Mouse (Mus musculus) lung, postnatal 0 days (tissue): Measurements from ENCODE around the gene Psmc5. TPM values are rescaled to one million over a fixed set of nuclear protein-coding genes. Genes with fewer than 3 reads are reported as not detected.
"Not testable (repeated sequence)": the region's sequence is repeated elsewhere in the genome, so short reads cannot be mapped to it uniquely, and the experiment has no call there.

Experiments
- ATAC-seq: fragments of 200-750 bp; cut with Nextera tagmentation; 2 replicates; pipeline ENCODE4 v1.8.0; 2017; ENCODE audit warnings: moderate library complexity
- DNase-seq: peaks from one replicate; pipeline ENCODE4 v3.0.0-alpha.2; 2016; ENCODE audit warnings: low spot score
- H3K27ac ChIP-seq: fragments of 300-500 bp; sonication (generic); 2 replicates; pipeline ENCODE4 v1.5.1; 2014; ENCODE audit warnings: antibody characterized with exemption, mild to moderate bottlenecking, low read length, mixed read lengths
- H3K27me3 ChIP-seq: fragments of 300-500 bp; sonication (generic); replicated peaks from 2 replicates; pipeline ENCODE4 v1.6.1; 2014; ENCODE audit warnings: low read length, mixed read lengths; ENCODE audit not compliant: insufficient read depth
- H3K36me3 ChIP-seq: fragments of 300-500 bp; sonication (generic); 2 replicates; pipeline ENCODE4 v1.6.1; 2014; ENCODE audit warnings: low read length, mixed read lengths; ENCODE audit not compliant: insufficient read depth
- H3K4me1 ChIP-seq: fragments of 300-500 bp; sonication (generic); 2 replicates; pipeline ENCODE4 v1.6.1; 2014; ENCODE audit warnings: antibody characterized with exemption, low read depth, low read length, mixed read lengths; ENCODE audit not compliant: insufficient read depth
- H3K4me2 ChIP-seq: fragments of 300-500 bp; sonication (generic); replicated peaks from 2 replicates; pipeline ENCODE4 v1.6.1; 2014; ENCODE audit warnings: low read depth, mild to moderate bottlenecking, low read length, moderate library complexity, mixed read lengths
- H3K4me3 ChIP-seq: fragments of 300-500 bp; sonication (generic); 2 replicates; pipeline ENCODE4 v1.5.1; 2014; ENCODE audit warnings: low read depth, low read length
- H3K9ac ChIP-seq: fragments of 300-500 bp; sonication (generic); replicated peaks from 2 replicates; pipeline ENCODE4 v1.6.1; 2014; ENCODE audit warnings: low read depth, mild to moderate bottlenecking
- H3K9me3 ChIP-seq: fragments of 300-500 bp; sonication (generic); 2 replicates; pipeline ENCODE4 v1.6.1; 2016; ENCODE audit warnings: low read length, mixed read lengths
- CTCF ChIP-seq: IDR thresholded peaks from 2 replicates; pipeline ENCODE4 v1.5.1; 2016; ENCODE audit warnings: antibody characterized with exemption, mild to moderate bottlenecking
- EP300 ChIP-seq: IDR thresholded peaks from 2 replicates; pipeline ENCODE4 v1.6.1; 2016; ENCODE audit warnings: antibody characterized with exemption, mild to moderate bottlenecking, control low read depth
- WGBS: fragments of 180-500 bp; shearing (Covaris S2); extraction: QIAGEN DNeasy Blood & Tissue Kit; methylation state at CpG from one replicate; pipeline ENCODE4 v1.1.7; 2014; 5-methylcytosine and 5-hydroxymethylcytosine counted together
- polyA plus RNA-seq: library from polyadenylated mRNA; unstranded; fragments of >200 nt; fragmentation: Nextera tagmentation; extraction: Ambion mirVana; gene quantifications from 2 replicates; pipeline ENCODE4 v1.2.1, GENCODE M21; 2015

Psmc5 gene
- polyA plus RNA-seq, 1 experiment from 2014 or later, result 153 TPM

DNA sequence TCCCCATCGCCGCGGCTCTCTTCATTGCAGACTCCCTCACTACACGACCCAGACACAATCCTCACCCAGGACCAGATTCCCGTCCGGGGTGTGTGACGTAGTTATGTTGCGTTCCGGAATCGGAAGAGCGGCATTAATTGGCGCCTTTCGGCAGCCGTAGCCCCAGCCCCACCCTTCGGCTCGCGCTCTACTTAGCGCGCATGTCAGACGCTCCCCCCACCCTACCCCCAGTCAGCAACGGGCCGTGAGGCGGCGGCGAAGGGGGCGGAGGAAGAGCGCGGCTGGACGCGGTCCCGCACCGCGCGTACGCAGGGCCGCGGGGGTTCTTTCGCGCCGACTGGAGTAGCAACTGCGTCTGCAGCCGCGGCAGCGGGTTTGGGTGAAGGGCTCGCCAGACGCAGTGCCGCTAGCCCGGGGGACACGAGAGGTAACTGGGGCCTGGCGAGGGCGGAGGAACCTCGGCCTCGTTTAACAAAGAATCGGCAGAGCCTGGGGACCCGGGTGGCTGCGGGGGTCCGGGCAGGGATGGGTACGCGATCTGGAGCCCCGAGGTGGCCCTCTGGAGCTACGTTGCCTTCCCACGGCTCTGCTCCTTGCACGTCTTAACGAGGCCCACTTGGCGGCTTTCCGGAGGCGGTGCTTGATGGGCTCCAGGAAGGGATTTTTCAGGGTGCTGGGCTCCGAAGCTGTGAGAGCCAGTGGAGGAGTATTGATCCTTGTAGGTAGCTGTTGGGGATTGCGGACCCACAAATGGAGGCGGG lies 39.0 kb upstream of the Psmc5 start, which contains the start of gene Ddx42:
Gene Ddx42, plus strand, starts transcription at position 197 of the 761 bp plus-strand sequence.
- no peaks in the 10 kb centered on the region for H3K27me3 ChIP-seq
- DNase-seq (peak; percentile 98), ATAC-seq (peak; percentile 91)
- peak within 1 kb of the TSS; percentile 97 for H3K9ac ChIP-seq
- no peaks in the 10 kb centered on the region for H3K36me3 ChIP-seq
- peak within 1 kb of the TSS; percentile 69 for H3K4me2 ChIP-seq
- peak within 1 kb of the TSS; percentile 96 for H3K27ac ChIP-seq
- no peak for TF ChIP-seq CTCF
- TF ChIP-seq EP300, result peak; percentile 88
- peaks cover 10% of the 10 kb centered on the region; the same call in 1 of the 2 replicates for H3K4me1 ChIP-seq
- peak within 1 kb of the TSS; percentile 99 for H3K4me3 ChIP-seq
- WGBS, result under 1% methylated on average over 64 of the region's 70 CpGs
- H3K9me3 ChIP-seq, result no peaks in the 10 kb centered on the region

DNA sequence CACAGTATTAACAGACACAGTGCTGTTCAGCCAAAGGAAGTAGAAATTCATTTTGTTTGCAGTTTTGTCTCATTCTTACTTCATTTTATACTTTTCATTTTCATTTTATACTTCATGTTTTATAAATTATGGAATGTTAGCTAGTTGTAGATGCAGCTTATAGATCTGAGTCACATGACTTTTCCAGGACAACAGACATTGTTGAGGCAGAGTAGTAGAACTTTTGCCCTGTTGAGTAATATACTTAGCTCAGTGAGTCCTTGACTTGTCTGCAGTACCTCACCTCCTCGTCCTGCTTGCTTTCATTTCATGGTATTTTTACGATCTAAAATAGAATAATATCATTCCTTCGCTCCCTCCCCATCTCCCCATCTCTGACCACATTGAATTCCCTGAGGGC lies 35.4 kb upstream of the Psmc5 start:
- Histone ChIP-seq H3K36me3 (no peaks in the 10 kb centered on the region; the same call in 1 of the 2 replicates), H3K27ac (no peak overlapping the region), H3K4me2 (no peak overlapping the region), H3K4me1 (peaks cover 6% of the 10 kb centered on the region; the same call in 1 of the 2 replicates), H3K9ac (no peak overlapping the region), H3K9me3 (no peaks in the 10 kb centered on the region), H3K27me3 (no peaks in the 10 kb centered on the region), H3K4me3 (no peak overlapping the region)
- DNase-seq, result no peak
- ATAC-seq, result no peak
- no peak for TF ChIP-seq EP300
- no peak for TF ChIP-seq CTCF
- WGBS, result 72% methylated on average over 3 of the region's 3 CpGs

DNA sequence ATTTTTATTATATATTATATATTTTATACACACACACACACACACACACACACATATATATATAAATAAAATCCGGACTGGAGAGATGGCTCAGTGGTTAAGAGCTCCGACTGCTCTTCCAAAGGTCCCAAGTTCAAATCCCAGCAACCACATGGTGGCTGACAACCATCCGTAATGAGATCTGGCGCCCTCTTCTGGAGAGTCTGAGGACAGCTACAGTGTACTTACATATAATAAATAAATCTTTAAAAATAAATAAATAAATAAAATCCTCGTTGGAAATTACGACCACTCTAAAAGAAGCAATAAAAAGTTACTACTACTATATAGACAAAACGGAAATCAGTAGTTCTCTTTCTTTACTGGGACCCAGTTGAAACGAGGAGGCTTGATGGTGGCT lies 22.0 kb upstream of the Psmc5 start:
- not testable (repeated sequence) for H3K4me3 ChIP-seq, H3K9me3 ChIP-seq, H3K27me3 ChIP-seq, DNase-seq, ATAC-seq, H3K4me2 ChIP-seq, H3K27ac ChIP-seq, H3K9ac ChIP-seq, H3K4me1 ChIP-seq
- H3K36me3 ChIP-seq, result peaks cover 26% of the 10 kb centered on the region
- TF ChIP-seq CTCF, result peak; percentile 42
- WGBS, result 75% methylated on average over 8 of the region's 8 CpGs

DNA sequence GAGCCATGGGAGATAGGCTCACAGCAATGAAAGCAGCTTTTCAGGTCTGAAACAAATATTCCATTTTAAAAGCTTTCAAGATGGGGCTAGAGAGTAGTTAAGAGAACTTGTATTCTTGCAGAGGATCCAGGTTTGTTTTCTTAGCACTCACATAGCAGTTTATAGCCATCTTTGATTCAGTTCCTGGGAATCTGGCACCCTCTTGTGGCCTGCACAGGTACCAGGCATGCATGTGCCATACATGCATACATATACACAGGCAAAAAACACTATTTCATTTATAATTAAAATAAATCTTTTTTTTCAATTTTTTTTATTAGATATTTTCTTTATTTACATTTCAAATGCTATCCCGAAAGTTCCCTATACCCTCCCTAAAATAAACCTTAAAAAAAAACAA lies 9.1 kb upstream of the Psmc5 start:
- Histone ChIP-seq H3K9ac (no peak overlapping the region), H3K27me3 (no peaks in the 10 kb centered on the region), H3K4me3 (no peak overlapping the region), H3K27ac (no peak overlapping the region), H3K4me2 (no peak overlapping the region), H3K36me3 (peaks cover 70% of the 10 kb centered on the region; the same call in 1 of the 2 replicates), H3K4me1 (no peaks in the 10 kb centered on the region), H3K9me3 (no peaks in the 10 kb centered on the region)
- TF ChIP-seq CTCF (peak; percentile 56), EP300 (no peak)
- ATAC-seq (no peak), DNase-seq (no peak)
- 95% methylated on average over 1 of the region's 1 CpGs for WGBS

DNA sequence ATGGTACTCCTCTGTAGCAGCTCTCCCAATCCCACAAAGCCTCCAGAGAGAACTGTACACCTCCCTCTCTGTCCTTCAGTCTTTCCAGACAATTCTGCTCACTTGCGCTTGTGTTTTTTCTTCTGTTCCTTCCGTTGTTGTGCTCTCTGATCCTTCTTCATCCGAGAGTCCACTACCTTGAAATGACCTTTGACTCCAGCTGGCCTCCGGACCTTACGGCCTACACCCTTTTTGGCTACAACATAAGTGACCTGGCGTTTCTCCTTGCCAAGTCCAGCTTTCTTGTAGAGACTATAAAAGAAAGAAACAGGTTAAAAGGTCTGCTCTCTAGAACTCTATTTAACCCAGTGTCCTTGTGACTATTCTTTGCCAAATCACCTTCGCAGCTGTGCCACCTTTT lies 6.6 kb upstream of the Psmc5 start:
- DNase-seq (no peak), ATAC-seq (no peak)
- H3K27me3 ChIP-seq, result no peaks in the 10 kb centered on the region
- no peak overlapping the region for H3K4me3 ChIP-seq
- TF ChIP-seq EP300 (no peak), CTCF (no peak)
- peaks cover 63% of the 10 kb centered on the region; the same call in 1 of the 2 replicates for H3K36me3 ChIP-seq
- no peak overlapping the region for H3K4me2 ChIP-seq
- 77% methylated on average over 7 of the region's 7 CpGs for WGBS
- no peaks in the 10 kb centered on the region for H3K4me1 ChIP-seq
- H3K9me3 ChIP-seq, result no peaks in the 10 kb centered on the region
- H3K27ac ChIP-seq, result no peak overlapping the region
- H3K9ac ChIP-seq, result no peak overlapping the region

DNA sequence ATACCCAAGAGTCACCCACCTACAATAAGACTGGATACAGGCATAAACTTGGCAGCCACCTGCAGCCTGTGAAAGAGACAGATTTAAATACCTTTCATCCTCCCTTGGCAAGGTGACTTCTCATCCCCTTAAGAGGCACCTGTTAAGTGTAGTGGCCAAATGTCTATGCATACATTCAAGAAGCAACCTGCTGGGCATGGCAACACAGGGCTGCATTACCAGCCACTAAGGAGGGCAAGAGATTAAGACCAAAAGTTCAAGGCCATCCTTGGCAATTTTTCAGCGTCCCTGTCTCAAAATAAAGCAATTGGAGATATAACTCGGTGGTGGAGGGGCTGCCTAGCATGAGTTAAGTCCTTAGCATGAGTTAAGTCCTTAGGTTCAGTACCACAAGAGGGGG lies 1.2 kb upstream of the Psmc5 start:
- no peak for DNase-seq
- no peaks in the 10 kb centered on the region for H3K27me3 ChIP-seq
- H3K36me3 ChIP-seq, result peaks cover 15% of the 10 kb centered on the region; the same call in 1 of the 2 replicates
- H3K9me3 ChIP-seq, result no peaks in the 10 kb centered on the region
- H3K4me1 ChIP-seq, result peaks cover 11% of the 10 kb centered on the region; the same call in 1 of the 2 replicates
- H3K9ac ChIP-seq, result peak overlapping the region; percentile 59
- TF ChIP-seq CTCF, result no peak
- no peak for TF ChIP-seq EP300
- H3K27ac ChIP-seq, result peak overlapping the region; percentile 69; the same call in 1 of the 2 replicates
- ATAC-seq, result no peak
- peak overlapping the region; percentile 70 for H3K4me3 ChIP-seq
- H3K4me2 ChIP-seq, result peak overlapping the region; percentile 94
- WGBS, result 17% methylated on average over 2 of the region's 2 CpGs
